Mouse (Mus musculus) forebrain, embryonic 11.5 days (tissue): ENCODE data around the gene Epha4. TPM values are rescaled to one million over a fixed set of nuclear protein-coding genes. Genes with fewer than 3 reads are reported as not detected.
A peak's percentile ranks its signal among the peaks of the same experiment; 100 is the strongest.

Source experiments
- ATAC-seq: fragments of 200-750 bp; cut with Nextera tagmentation; replicated peaks from 2 replicates; pipeline ENCODE4 v1.8.0; 2017; ENCODE audit warnings: moderate TSS enrichment; ENCODE audit not compliant: low FRiP score
- DNase-seq: peaks from one replicate; pipeline ENCODE4 v3.0.0-alpha.2; 2017; ENCODE audit warnings: low spot score
- H3K27ac ChIP-seq: fragments of 300-500 bp; sonication (generic); 2 replicates; pipeline ENCODE4 v1.5.1; 2014; ENCODE audit warnings: low read depth, low read length
- H3K27me3 ChIP-seq: fragments of 300-500 bp; sonication (generic); 2 replicates; pipeline ENCODE4 v1.6.1; 2014; ENCODE audit warnings: mild to moderate bottlenecking, low read length, mixed read lengths; ENCODE audit not compliant: control insufficient read depth, insufficient read depth
- H3K36me3 ChIP-seq: fragments of 300-500 bp; sonication (generic); 2 replicates; pipeline ENCODE4 v1.6.1; 2014; ENCODE audit warnings: mild to moderate bottlenecking, low read length, moderate library complexity, mixed read lengths; ENCODE audit not compliant: control insufficient read depth, insufficient read depth
- H3K4me1 ChIP-seq: fragments of 300-500 bp; sonication (generic); replicated peaks from 2 replicates; pipeline ENCODE4 v1.6.1; 2014; ENCODE audit warnings: low read length, mixed read lengths; ENCODE audit not compliant: control insufficient read depth, insufficient read depth
- H3K4me2 ChIP-seq: fragments of 300-500 bp; sonication (generic); 2 replicates; pipeline ENCODE4 v1.6.1; 2014; ENCODE audit warnings: low read depth, mild to moderate bottlenecking, low read length, moderate library complexity, mixed read lengths; ENCODE audit not compliant: severe bottlenecking
- H3K4me3 ChIP-seq: fragments of 300-500 bp; sonication (generic); 2 replicates; pipeline ENCODE4 v1.5.1; 2014; ENCODE audit warnings: low read depth, low read length
- H3K9ac ChIP-seq: fragments of 300-500 bp; sonication (generic); 2 replicates; pipeline ENCODE4 v1.6.1; 2014; ENCODE audit warnings: low read length
- H3K9me3 ChIP-seq: fragments of 300-500 bp; sonication (generic); 2 replicates; pipeline ENCODE4 v1.6.1; 2016; ENCODE audit warnings: low read length, mixed read lengths; ENCODE audit not compliant: control insufficient read depth
- WGBS: fragments of 180-500 bp; shearing (Covaris S2); extraction: QIAGEN DNeasy Blood & Tissue Kit; methylation state at CpG from one replicate; pipeline ENCODE4 v1.1.7; 2014; 5-methylcytosine and 5-hydroxymethylcytosine counted together
- polyA plus RNA-seq: library from polyadenylated mRNA; unstranded; fragments of >200 nt; fragmentation: Nextera tagmentation; extraction: Ambion mirVana; gene quantifications from 2 replicates; pipeline ENCODE4 v1.2.1, GENCODE M21; 2014

Epha4 gene
- polyA plus RNA-seq, 1 experiment from 2014 or later = 38.4 TPM

GRCm38 (mm10) chr1:77496468-77497181 is 18.3 kb downstream of the Epha4 start:
- peaks cover 21% of the 10 kb centered on the region for H3K4me1 ChIP-seq
- H3K9ac ChIP-seq = no peak overlapping the region
- WGBS = 7% methylated on average over 11 of the region's 11 CpGs
- ATAC-seq (peak; percentile 93), DNase-seq (peak; percentile 79)
- H3K4me3 ChIP-seq = no peak overlapping the region
- H3K36me3 ChIP-seq = no peaks in the 10 kb centered on the region
- H3K27me3 ChIP-seq = no peaks in the 10 kb centered on the region
- no peaks in the 10 kb centered on the region for H3K9me3 ChIP-seq
- peak overlapping the region; percentile 54; the same call in 1 of the 2 replicates for H3K27ac ChIP-seq
- H3K4me2 ChIP-seq = peak overlapping the region; percentile 31

- Histone ChIP-seq H3K4me3 (no peak overlapping the region), H3K9ac (no peak overlapping the region), H3K27ac (no peak overlapping the region; the same call in 1 of the 2 replicates), H3K9me3 (no peaks in the 10 kb centered on the region), H3K4me2 (peak overlapping the region; percentile 31; the same call in 1 of the 2 replicates), H3K36me3 (no peaks in the 10 kb centered on the region), H3K4me1 (peaks cover 21% of the 10 kb centered on the region), H3K27me3 (no peaks in the 10 kb centered on the region)
- ATAC-seq (no peak), DNase-seq (no peak)
- 6% methylated on average over 7 of the region's 7 CpGs for WGBS
Observed at GRCm38 (mm10) chr1:77495790-77496158, 19.1 kb downstream of the Epha4 start.

- no peak overlapping the region for H3K4me3 ChIP-seq
- peak overlapping the region; percentile 32; the same call in 1 of the 2 replicates for H3K27ac ChIP-seq
- H3K4me1 ChIP-seq = peaks cover 21% of the 10 kb centered on the region
- H3K36me3 ChIP-seq = no peaks in the 10 kb centered on the region
- ATAC-seq = peak; percentile 48; the same call in 1 of the 2 replicates
- 0 out of 2 replicates have a peak overlapping the region, but pooled peaks have one; percentile 31 for H3K4me2 ChIP-seq
- no peaks in the 10 kb centered on the region for H3K27me3 ChIP-seq
- DNase-seq = no peak
- H3K9ac ChIP-seq = no peak overlapping the region
- no peaks in the 10 kb centered on the region for H3K9me3 ChIP-seq
- 6% methylated on average over 10 of the region's 10 CpGs for WGBS
Observed at GRCm38 (mm10) chr1:77495030-77495789, 19.7 kb downstream of the Epha4 start.

GRCm38 (mm10) chr1:77493841-77494635 is 20.9 kb downstream of the Epha4 start:
- 20% methylated on average over 10 of the region's 10 CpGs for WGBS
- Histone ChIP-seq H3K27me3 (no peaks in the 10 kb centered on the region), H3K27ac (no peak overlapping the region), H3K4me2 (no peak overlapping the region), H3K36me3 (no peaks in the 10 kb centered on the region), H3K4me1 (peaks cover 21% of the 10 kb centered on the region), H3K9me3 (no peaks in the 10 kb centered on the region), H3K9ac (no peak overlapping the region), H3K4me3 (no peak overlapping the region)
- no peak for DNase-seq
- no peak for ATAC-seq

GRCm38 (mm10) chr1:77490166-77490565 is 24.7 kb downstream of the Epha4 start:
- 95% methylated on average over 6 of the region's 6 CpGs for WGBS
- H3K4me2 ChIP-seq = no peak overlapping the region
- no peak overlapping the region for H3K4me3 ChIP-seq
- H3K9me3 ChIP-seq = no peaks in the 10 kb centered on the region
- peaks cover 10% of the 10 kb centered on the region for H3K4me1 ChIP-seq
- no peaks in the 10 kb centered on the region for H3K36me3 ChIP-seq
- DNase-seq = no peak
- no peak overlapping the region for H3K27ac ChIP-seq
- H3K9ac ChIP-seq = no peak overlapping the region
- H3K27me3 ChIP-seq = no peaks in the 10 kb centered on the region
- no peak for ATAC-seq

- no peaks in the 10 kb centered on the region for H3K27me3 ChIP-seq
- no peak overlapping the region for H3K4me2 ChIP-seq
- WGBS = 93% methylated on average over 7 of the region's 7 CpGs
- ATAC-seq = no peak
- no peak overlapping the region for H3K4me3 ChIP-seq
- H3K9ac ChIP-seq = no peak overlapping the region
- no peaks in the 10 kb centered on the region for H3K9me3 ChIP-seq
- H3K36me3 ChIP-seq = no peaks in the 10 kb centered on the region
- H3K27ac ChIP-seq = no peak overlapping the region
- peaks cover 10% of the 10 kb centered on the region for H3K4me1 ChIP-seq
- DNase-seq = no peak
Observed at GRCm38 (mm10) chr1:77489387-77489786, 25.5 kb downstream of the Epha4 start.

GRCm38 (mm10) chr1:77487856-77488462 is 26.9 kb downstream of the Epha4 start:
- H3K27ac ChIP-seq = no peak overlapping the region
- DNase-seq = no peak
- H3K4me2 ChIP-seq = no peak overlapping the region
- no peak overlapping the region for H3K9ac ChIP-seq
- peaks cover 3% of the 10 kb centered on the region; the same call in 1 of the 2 replicates for H3K4me1 ChIP-seq
- H3K9me3 ChIP-seq = no peaks in the 10 kb centered on the region
- ATAC-seq = no peak
- H3K36me3 ChIP-seq = no peaks in the 10 kb centered on the region
- H3K4me3 ChIP-seq = no peak overlapping the region
- H3K27me3 ChIP-seq = no peaks in the 10 kb centered on the region
- WGBS = 69% methylated on average over 13 of the region's 13 CpGs
